Mouse (Mus musculus) heart, adult 2 months (tissue): ENCODE results near the gene Sipa1l1. TPM values are rescaled to one million over a fixed set of nuclear protein-coding genes. Genes with fewer than 3 reads are reported as not detected.

Source experiments
- DNase-seq, 2 experiments: peaks; one replicate each; pipeline ENCODE4 v3.0.0; 2021
- H3K27ac ChIP-seq: fragments of 200-600 bp; 2 replicates; pipeline ENCODE4 v1.8.1; 2022
- H3K27me3 ChIP-seq: fragments of 200-500 bp; 2 replicates; pipeline ENCODE4 v1.6.1; 2012; ENCODE audit warnings: mild to moderate bottlenecking, low read length, inconsistent platforms, mixed read lengths; ENCODE audit not compliant: control insufficient read depth, insufficient read depth
- H3K36me3 ChIP-seq: fragments of 200-500 bp; 2 replicates; pipeline ENCODE4 v1.6.1; 2012; ENCODE audit warnings: low read length, inconsistent platforms; ENCODE audit not compliant: control insufficient read depth, insufficient read depth
- H3K4me1 ChIP-seq: fragments of 200-500 bp; 2 replicates; pipeline ENCODE4 v1.6.1; 2011; ENCODE audit warnings: low read length; ENCODE audit not compliant: control insufficient read depth, insufficient read depth
- H3K4me3 ChIP-seq: fragments of 200-600 bp; 2 replicates; pipeline ENCODE4 v1.8.1; 2022
- H3K79me2 ChIP-seq: fragments of 200-500 bp; replicated peaks from 2 replicates; pipeline ENCODE4 v1.6.1; 2012; ENCODE audit warnings: mild to moderate bottlenecking, inconsistent platforms, low read length, moderate library complexity, mixed read lengths; ENCODE audit not compliant: control insufficient read depth, insufficient read depth
- H3K9ac ChIP-seq: fragments of 200-500 bp; 2 replicates; pipeline ENCODE4 v1.6.1; 2012; ENCODE audit warnings: low read depth, mild to moderate bottlenecking, control low read depth, inconsistent platforms, low read length, mixed read lengths
- CTCF ChIP-seq: fragments of 200-600 bp; IDR thresholded peaks from 2 replicates; pipeline ENCODE4 v1.8.1; 2022; ENCODE audit warnings: antibody characterized with exemption, mild to moderate bottlenecking, moderate library complexity
- EP300 ChIP-seq: fragments of 200-500 bp; IDR thresholded peaks from 2 replicates; pipeline ENCODE4 v1.6.1; 2011; ENCODE audit warnings: low read depth, low read length, control low read depth; ENCODE audit not compliant: insufficient read depth
- POLR2A ChIP-seq: fragments of 200-500 bp; IDR thresholded peaks from 2 replicates; pipeline ENCODE4 v1.6.1; 2011; ENCODE audit warnings: mild to moderate bottlenecking, low read depth, low read length, control low read depth; ENCODE audit not compliant: insufficient read depth
- WGBS: fragments of 180-500 bp; shearing (Covaris S2); methylation state at CpG from one replicate; pipeline ENCODE4 v1.1.7; 2018; 5-methylcytosine and 5-hydroxymethylcytosine counted together
- intact Hi-C: fragments of 180-260 bp; cut with DNase I; formaldehyde crosslinking; loops from one replicate; pipeline ENCODE4 v1.15.1; 2025
- polyA plus RNA-seq: library from polyadenylated mRNA; depleted of rRNA; stranded (reverse); fragments of >200 nt; gene quantifications from 2 replicates; pipeline ENCODE4 v1.2.3, GENCODE M21; 2012
- total RNA-seq, 2 experiments: library from RNA; stranded (reverse); gene quantifications; 2 replicates each; pipeline ENCODE4 v1.2.3; 2021

Sipa1l1 gene
- total and polyA plus RNA-seq, 3 experiments: 6.9 to 9.1 (median 8.4) TPM

DNA sequence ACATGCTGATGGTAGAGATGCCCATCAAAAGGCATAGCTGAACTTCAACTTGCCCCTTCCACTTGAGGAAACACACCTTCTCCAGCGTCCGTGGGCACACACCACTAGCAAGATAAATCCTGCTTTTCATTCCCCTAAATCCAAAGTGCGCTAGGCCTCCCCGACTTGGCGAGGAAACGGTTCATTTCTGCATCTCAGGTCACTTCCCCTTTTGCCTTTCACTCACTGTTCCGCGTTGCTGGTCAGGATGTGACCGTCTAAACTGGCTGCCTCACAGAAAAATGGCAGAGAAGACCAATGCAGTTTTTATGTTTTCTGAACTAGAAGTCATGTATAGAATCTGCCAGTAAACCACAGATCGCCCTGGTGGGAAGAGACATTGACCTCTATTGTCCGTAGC, 256.7 kb downstream of the Sipa1l1 start:
- no peak for DNase-seq
- WGBS: 80% methylated on average over 11 of the region's 11 CpGs
- H3K9ac ChIP-seq: no peak overlapping the region
- H3K4me3 ChIP-seq: no peak overlapping the region
- intact Hi-C loops: no loop called here
- no peaks in the 10 kb centered on the region for H3K27me3 ChIP-seq
- H3K36me3 ChIP-seq: no peaks in the 10 kb centered on the region
- no peak for TF ChIP-seq CTCF
- no peak for TF ChIP-seq EP300
- TF ChIP-seq POLR2A: no peak
- H3K79me2 ChIP-seq: no peaks in the 10 kb centered on the region
- no peak overlapping the region for H3K27ac ChIP-seq
- H3K4me1 ChIP-seq: no peaks in the 10 kb centered on the region; the same call in 1 of the 2 replicates

DNA sequence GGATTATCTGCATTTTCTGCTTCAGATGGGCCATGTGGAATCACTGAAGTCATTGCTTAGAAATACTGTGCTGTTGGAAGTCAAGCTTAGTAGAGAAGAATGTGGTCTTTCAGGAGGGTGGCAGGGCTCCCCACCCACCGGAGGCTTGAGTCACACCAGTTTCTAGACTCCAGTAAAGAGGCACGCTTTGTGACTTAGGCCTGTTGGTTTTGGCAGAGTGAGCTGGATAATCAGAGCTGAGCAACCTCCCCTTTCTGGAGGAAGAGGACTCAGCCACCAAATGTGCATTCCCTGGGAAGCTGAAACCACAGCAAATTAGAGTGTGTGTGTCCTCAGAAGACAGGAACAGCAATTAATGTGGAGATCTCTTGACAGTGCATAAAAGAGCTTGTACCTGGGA, 258.3 kb downstream of the Sipa1l1 start:
- WGBS: 75% methylated on average over 2 of the region's 2 CpGs
- intact Hi-C loops: no loop called here

DNA sequence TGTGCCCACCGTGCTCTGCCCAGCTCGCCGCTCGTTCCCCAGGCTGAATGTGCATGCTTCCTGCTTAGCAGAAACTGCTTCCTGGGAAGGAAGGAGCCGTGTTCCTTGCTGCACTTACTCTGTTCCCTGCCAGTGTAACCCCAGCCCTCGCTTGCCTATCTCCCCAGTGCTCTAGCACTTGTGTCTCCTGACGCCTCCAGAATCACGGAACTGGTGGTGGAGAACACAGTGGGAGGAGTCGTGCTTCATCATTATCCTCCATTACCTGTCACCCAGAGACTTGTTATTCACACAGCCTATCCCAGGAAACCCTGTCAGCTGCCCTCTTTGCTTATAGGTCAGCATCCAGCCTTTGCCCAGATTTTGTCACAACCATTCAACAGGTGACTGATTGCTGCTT, 259.3 kb downstream of the Sipa1l1 start:
- H3K27ac ChIP-seq: no peak overlapping the region
- TF ChIP-seq CTCF: no peak
- TF ChIP-seq EP300: no peak
- no peak for TF ChIP-seq POLR2A
- H3K4me1 ChIP-seq: no peaks in the 10 kb centered on the region; the same call in 1 of the 2 replicates
- 75% methylated on average over 9 of the region's 9 CpGs for WGBS
- no peaks in the 10 kb centered on the region for H3K27me3 ChIP-seq
- H3K36me3 ChIP-seq: no peaks in the 10 kb centered on the region
- H3K4me3 ChIP-seq: no peak overlapping the region
- no peaks in the 10 kb centered on the region for H3K79me2 ChIP-seq
- DNase-seq: no peak
- intact Hi-C loops: no loop called here
- H3K9ac ChIP-seq: no peak overlapping the region

More for the DNA sequence above, 258.3 kb downstream of the Sipa1l1 start:
- no peaks in the 10 kb centered on the region; the same call in 1 of the 2 replicates for H3K4me1 ChIP-seq
- TF ChIP-seq POLR2A: no peak
- TF ChIP-seq EP300: no peak
- TF ChIP-seq CTCF: no peak
- peak in 1 of 2 experiments; percentile 20 for DNase-seq
- no peaks in the 10 kb centered on the region for H3K79me2 ChIP-seq
- no peaks in the 10 kb centered on the region for H3K36me3 ChIP-seq
- no peak overlapping the region for H3K27ac ChIP-seq
- H3K27me3 ChIP-seq: no peaks in the 10 kb centered on the region
- no peak overlapping the region for H3K4me3 ChIP-seq
- H3K9ac ChIP-seq: no peak overlapping the region

DNA sequence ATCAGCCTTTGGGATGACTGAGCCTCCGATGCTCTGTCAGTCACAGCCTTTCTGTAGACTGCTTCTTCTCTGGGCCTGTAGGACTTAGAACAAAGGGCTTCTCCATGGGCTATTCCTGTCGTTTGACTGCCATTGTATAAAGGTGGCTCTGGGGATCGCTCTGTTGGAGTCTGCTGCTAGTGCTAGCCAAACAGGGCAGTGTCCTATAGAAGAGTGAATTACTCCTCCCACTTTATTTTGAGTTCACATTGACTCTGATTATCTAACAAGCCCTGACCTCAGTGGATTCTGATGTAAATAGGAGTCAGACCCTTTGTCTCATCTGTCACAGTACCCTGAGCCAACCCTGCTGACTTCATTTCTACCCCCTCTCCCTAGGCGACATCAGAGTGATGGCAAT, 264.2 kb downstream of the Sipa1l1 start:
- Histone ChIP-seq H3K79me2 (no peaks in the 10 kb centered on the region), H3K9ac (no peak overlapping the region), H3K4me3 (no peak overlapping the region), H3K36me3 (no peaks in the 10 kb centered on the region), H3K4me1 (no peaks in the 10 kb centered on the region; the same call in 1 of the 2 replicates), H3K27me3 (no peaks in the 10 kb centered on the region), H3K27ac (no peak overlapping the region)
- 85% methylated on average over 4 of the region's 4 CpGs for WGBS
- DNase-seq: no peak
- no peak for TF ChIP-seq POLR2A
- no peak for TF ChIP-seq EP300
- no peak for TF ChIP-seq CTCF
- intact Hi-C loops: loop anchor here (10.0 kb wide), 1 partner anchor 59 kb away; no protein-coding TSS in a partner anchor

DNA sequence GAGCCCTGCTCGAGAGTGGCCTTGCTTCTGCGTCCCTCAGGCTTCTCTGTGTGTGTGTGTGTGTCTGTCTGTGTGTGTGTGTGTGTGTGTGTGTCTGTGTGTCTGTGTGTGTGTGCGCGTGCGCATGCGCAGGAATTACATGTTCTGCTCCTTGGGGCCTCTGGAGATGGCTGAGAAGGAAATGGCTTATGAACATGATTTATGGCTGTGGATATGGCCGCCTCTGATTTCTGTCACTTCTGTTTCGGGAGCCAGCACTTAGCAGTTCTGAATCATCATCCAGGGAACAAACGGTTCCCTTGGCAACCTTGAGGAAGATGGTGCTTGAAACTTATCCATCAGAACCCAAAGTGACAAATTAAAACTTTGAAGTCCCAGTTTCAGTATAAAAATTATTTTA, 265.5 kb downstream of the Sipa1l1 start:
- Histone ChIP-seq H3K79me2 (no peaks in the 10 kb centered on the region), H3K4me3 (no peak overlapping the region), H3K36me3 (no peaks in the 10 kb centered on the region), H3K27me3 (no peaks in the 10 kb centered on the region), H3K4me1 (no peaks in the 10 kb centered on the region; the same call in 1 of the 2 replicates), H3K9ac (no peak overlapping the region), H3K27ac (no peak overlapping the region)
- DNase-seq: no peak
- WGBS: 88% methylated on average over 9 of the region's 9 CpGs
- TF ChIP-seq POLR2A (no peak), EP300 (no peak), CTCF (no peak)
- intact Hi-C loops: loop anchor here (10.0 kb wide), 1 partner anchor 60 kb away; no protein-coding TSS in a partner anchor

DNA sequence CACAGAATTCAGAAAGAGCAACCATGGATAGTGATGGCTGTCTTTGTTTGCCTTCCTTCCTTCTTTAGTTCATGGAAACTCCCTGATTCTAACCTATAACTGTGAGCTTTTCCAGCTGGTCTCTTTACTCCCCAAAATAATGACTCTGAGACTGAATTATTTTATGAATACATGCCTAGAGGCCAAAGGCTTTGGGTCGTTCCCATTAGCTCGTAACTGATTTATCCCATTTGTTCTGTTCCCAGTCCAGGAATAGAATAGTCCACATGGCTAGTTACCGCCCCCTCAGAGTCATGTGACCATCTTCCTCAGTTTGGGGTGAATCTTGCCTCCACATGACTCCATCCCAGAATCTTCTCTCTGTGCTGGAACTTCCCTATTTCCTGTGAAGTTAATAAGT, 272.4 kb downstream of the Sipa1l1 start:
- Histone ChIP-seq H3K4me1 (no peaks in the 10 kb centered on the region), H3K27ac (no peak overlapping the region), H3K4me3 (no peak overlapping the region), H3K79me2 (no peaks in the 10 kb centered on the region), H3K9ac (no peak overlapping the region), H3K27me3 (no peaks in the 10 kb centered on the region), H3K36me3 (no peaks in the 10 kb centered on the region)
- WGBS: 78% methylated on average over 3 of the region's 3 CpGs
- TF ChIP-seq POLR2A (no peak), EP300 (no peak), CTCF (no peak)
- DNase-seq: no peak
- intact Hi-C loops: no loop called here
